Mouse (Mus musculus) common myeloid progenitor, adult 5-6 weeks (primary cell): Measurements from ENCODE around the gene Tnni3k. TPM values are rescaled to one million over a fixed set of nuclear protein-coding genes. Genes with fewer than 3 reads are reported as not detected.

Experiments
- ATAC-seq: replicated peaks from 2 replicates; pipeline ENCODE4 v1.8.0; 2016; ENCODE audit warnings: low read depth, mild to moderate bottlenecking, moderate TSS enrichment, inconsistent platforms; ENCODE audit not compliant: poor library complexity, severe bottlenecking
- total RNA-seq: library from RNA; stranded (forward); fragments of 200-1000, 187-1606 nt; gene quantifications from 2 replicates; pipeline ENCODE4 v1.2.3, GENCODE M21; 2017

The Tnni3k gene
- total RNA-seq, 1 experiment from 2014 or later = not detected

GRCm38 (mm10) chr3:154787611-154788010 is 267.6 kb downstream of the Tnni3k start:
- ATAC-seq = no peak

- no peak for ATAC-seq
These were observed 268.9 kb downstream of the Tnni3k start for GRCm38 (mm10) chr3:154786354-154786753.

- ATAC-seq = no peak
These were observed 276.2 kb downstream of the Tnni3k start for GRCm38 (mm10) chr3:154778836-154779595.

GRCm38 (mm10) chr3:154771651-154772050 is 283.6 kb downstream of the Tnni3k start:
- ATAC-seq = no peak

GRCm38 (mm10) chr3:154766321-154766720 is 288.9 kb downstream of the Tnni3k start:
- ATAC-seq = no peak

- ATAC-seq = no peak
These were observed 291.1 kb downstream of the Tnni3k start for GRCm38 (mm10) chr3:154764115-154764514.

GRCm38 (mm10) chr3:154763374-154763773 is 291.8 kb downstream of the Tnni3k start:
- no peak for ATAC-seq

GRCm38 (mm10) chr3:154761108-154761507 is 294.1 kb downstream of the Tnni3k start:
- ATAC-seq = no peak

GRCm38 (mm10) chr3:154758089-154758488 is 297.1 kb downstream of the Tnni3k start:
- no peak for ATAC-seq

- no peak for ATAC-seq
These were observed 300.0 kb downstream of the Tnni3k start for GRCm38 (mm10) chr3:154755225-154755624.

GRCm38 (mm10) chr3:154754505-154754904 is 300.7 kb downstream of the Tnni3k start:
- ATAC-seq = no peak

- no peak for ATAC-seq
These were observed 310.9 kb downstream of the Tnni3k start for GRCm38 (mm10) chr3:154744317-154744716.

- ATAC-seq = no peak
These were observed 312.3 kb downstream of the Tnni3k start for GRCm38 (mm10) chr3:154742927-154743326.

GRCm38 (mm10) chr3:154741496-154741895 is 313.7 kb downstream of the Tnni3k start:
- ATAC-seq = no peak

Other genes starting within 250 kb of the Tnni3k start
- 9.9 and 14.1 TPM in 2 replicates for gene Fpgt, start 38.0 kb upstream of the Tnni3k start, total RNA-seq
- gene Lrriq3, start 38.0 kb upstream of the Tnni3k start, total RNA-seq = 0.27 TPM in 1 of 2 replicates, not detected in the other